Mouse (Mus musculus) spleen, adult 2 months (tissue): Measurements from ENCODE around the gene Pdpk1.

Experiments used
- CTCF ChIP-seq: fragments of 200-500 bp; IDR thresholded peaks from 2 replicates; pipeline ENCODE4 v1.5.1; 2011; ENCODE audit warnings: mild to moderate bottlenecking, inconsistent platforms; ENCODE audit not compliant: insufficient read depth, insufficient read length, insufficient replicate concordance; ENCODE audit errors: extremely low read depth
- POLR2A ChIP-seq: fragments of 200-500 bp; IDR thresholded peaks from 2 replicates; pipeline ENCODE4 v1.6.1; 2011; ENCODE audit warnings: low read depth, low read length, inconsistent platforms

DNA sequence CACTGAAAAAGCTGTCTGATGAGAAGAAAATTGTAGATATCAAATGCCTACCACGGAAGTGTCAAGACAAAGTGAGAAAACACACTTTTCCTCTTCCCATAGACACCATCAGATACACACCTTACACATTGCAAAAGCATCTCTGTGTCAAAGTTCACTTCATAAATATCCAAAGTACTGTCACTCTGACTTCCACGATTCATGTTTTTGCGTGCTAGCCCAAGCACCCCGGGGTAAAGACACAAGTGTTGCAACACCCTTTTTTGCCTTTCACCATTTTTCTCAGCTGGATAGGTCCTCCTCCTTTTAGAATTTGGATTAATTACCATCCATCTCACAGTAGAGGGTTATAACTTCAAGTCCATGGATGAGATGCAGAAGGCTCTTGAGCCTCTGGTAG, 10.8 kb downstream of the Pdpk1 start:
- TF ChIP-seq POLR2A (no peak), CTCF (no peak)
